Mouse (Mus musculus) forebrain, embryonic 15.5 days (tissue): Measurements from ENCODE around the gene Lonrf3. TPM values are rescaled to one million over a fixed set of nuclear protein-coding genes. Genes with fewer than 3 reads are reported as not detected.

ENCODE experiments used
- ATAC-seq: fragments of 200-750 bp; cut with Nextera tagmentation; replicated peaks from 2 replicates; pipeline ENCODE4 v1.8.0; 2017; ENCODE audit warnings: mild to moderate bottlenecking, moderate TSS enrichment, moderate library complexity
- H3K27ac ChIP-seq: fragments of 300-500 bp; sonication (generic); replicated peaks from 2 replicates; pipeline ENCODE4 v1.5.1; 2015; ENCODE audit warnings: mild to moderate bottlenecking, inconsistent platforms
- H3K27me3 ChIP-seq: fragments of 300-500 bp; sonication (generic); 2 replicates; pipeline ENCODE4 v1.6.1; 2015; ENCODE audit warnings: inconsistent platforms
- H3K36me3 ChIP-seq: fragments of 300-500 bp; sonication (generic); 2 replicates; pipeline ENCODE4 v1.6.1; 2015; ENCODE audit warnings: mild to moderate bottlenecking, inconsistent platforms
- H3K4me1 ChIP-seq: fragments of 300-500 bp; sonication (generic); 2 replicates; pipeline ENCODE4 v1.6.1; 2015; ENCODE audit warnings: inconsistent platforms
- H3K4me2 ChIP-seq: fragments of 300-500 bp; sonication (generic); replicated peaks from 2 replicates; pipeline ENCODE4 v1.6.1; 2015; ENCODE audit warnings: mild to moderate bottlenecking, inconsistent platforms
- H3K4me3 ChIP-seq: fragments of 300-500 bp; sonication (generic); 2 replicates; pipeline ENCODE4 v1.5.1; 2015; ENCODE audit warnings: mild to moderate bottlenecking, inconsistent platforms
- H3K9ac ChIP-seq: fragments of 300-500 bp; sonication (generic); replicated peaks from 2 replicates; pipeline ENCODE4 v1.6.1; 2015; ENCODE audit warnings: mild to moderate bottlenecking, inconsistent platforms
- H3K9me3 ChIP-seq: fragments of 300-500 bp; sonication (generic); 2 replicates; pipeline ENCODE4 v1.6.1; 2016; ENCODE audit warnings: inconsistent platforms
- WGBS: fragments of 180-500 bp; shearing (Covaris S2); methylation state at CpG from one replicate; pipeline ENCODE4 v1.1.7; 2015; ENCODE audit warnings: mixed read lengths; 5-methylcytosine and 5-hydroxymethylcytosine counted together
- polyA plus RNA-seq: library from polyadenylated mRNA; unstranded; fragments of >200 nt; fragmentation: Nextera tagmentation; extraction: Ambion mirVana; gene quantifications from 2 replicates; pipeline ENCODE4 v1.2.1, GENCODE M21; 2015

Gene Lonrf3
- polyA plus RNA-seq, result 0.92 and 1.4 TPM in 2 replicates

GRCm38 (mm10) chrX:36328271-36329039, at the start of gene Lonrf3:
TSS of gene Lonrf3 (plus strand) at chrX:36328353.
- H3K4me2 ChIP-seq, result peak within 1 kb of the TSS; percentile 88
- WGBS, result 16% methylated on average over 68 of the region's 68 CpGs
- H3K9me3 ChIP-seq, result no peaks in the 10 kb centered on the region
- H3K4me1 ChIP-seq, result peaks cover 9% of the 10 kb centered on the region
- ATAC-seq, result peak; percentile 83
- H3K27me3 ChIP-seq, result no peaks in the 10 kb centered on the region
- peak within 1 kb of the TSS; percentile 49 for H3K4me3 ChIP-seq
- H3K9ac ChIP-seq, result peak within 1 kb of the TSS; percentile 29
- no peak within 1 kb of the TSS for H3K27ac ChIP-seq
- H3K36me3 ChIP-seq, result no peaks in the 10 kb centered on the region

- Histone ChIP-seq H3K4me3 (no peak overlapping the region), H3K36me3 (no peaks in the 10 kb centered on the region), H3K27ac (no peak overlapping the region), H3K9me3 (no peaks in the 10 kb centered on the region), H3K4me1 (no peaks in the 10 kb centered on the region), H3K4me2 (no peak overlapping the region), H3K9ac (no peak overlapping the region), H3K27me3 (no peaks in the 10 kb centered on the region)
- no peak for ATAC-seq
- 60% methylated on average over 1 of the region's 1 CpGs for WGBS
Observed at GRCm38 (mm10) chrX:36278750-36279149, 49.4 kb upstream of the Lonrf3 start.

- no peak for ATAC-seq
- Histone ChIP-seq H3K36me3 (no peaks in the 10 kb centered on the region), H3K9ac (no peak overlapping the region), H3K4me2 (no peak overlapping the region), H3K27me3 (no peaks in the 10 kb centered on the region), H3K4me1 (no peaks in the 10 kb centered on the region), H3K4me3 (no peak overlapping the region), H3K27ac (no peak overlapping the region), H3K9me3 (no peaks in the 10 kb centered on the region)
- WGBS, result 83% methylated on average over 3 of the region's 3 CpGs
Observed at GRCm38 (mm10) chrX:36311420-36311819, 16.7 kb upstream of the Lonrf3 start.

- WGBS, result 14% methylated on average over 18 of the region's 20 CpGs
- Histone ChIP-seq H3K4me3 (peak overlapping the region; percentile 49), H3K9ac (no peak overlapping the region), H3K36me3 (no peaks in the 10 kb centered on the region), H3K4me2 (peak overlapping the region; percentile 88), H3K27me3 (no peaks in the 10 kb centered on the region), H3K9me3 (no peaks in the 10 kb centered on the region), H3K27ac (no peak overlapping the region), H3K4me1 (peaks cover 9% of the 10 kb centered on the region)
- peak; percentile 24; the same call in 1 of the 2 replicates for ATAC-seq
Observed at GRCm38 (mm10) chrX:36327491-36328255, 480 bp upstream of the Lonrf3 start.

- peak overlapping the region; percentile 29 for H3K9ac ChIP-seq
- H3K9me3 ChIP-seq, result no peaks in the 10 kb centered on the region
- no peaks in the 10 kb centered on the region for H3K27me3 ChIP-seq
- peak overlapping the region; percentile 49 for H3K4me3 ChIP-seq
- no peak overlapping the region for H3K27ac ChIP-seq
- no peaks in the 10 kb centered on the region for H3K36me3 ChIP-seq
- ATAC-seq, result peak; percentile 35
- peak overlapping the region; percentile 88 for H3K4me2 ChIP-seq
- 24% methylated on average over 40 of the region's 66 CpGs for whole genome bisulfite sequencing
- peaks cover 9% of the 10 kb centered on the region for H3K4me1 ChIP-seq
Observed at GRCm38 (mm10) chrX:36329040-36329649, 992 bp downstream of the Lonrf3 start.

- Histone ChIP-seq H3K27ac (no peak overlapping the region), H3K4me3 (peak overlapping the region; percentile 49), H3K9me3 (no peaks in the 10 kb centered on the region), H3K36me3 (no peaks in the 10 kb centered on the region), H3K4me2 (peak overlapping the region; percentile 88), H3K27me3 (no peaks in the 10 kb centered on the region), H3K9ac (0 out of 2 replicates have a peak overlapping the region, but pooled peaks have one; percentile 19), H3K4me1 (peaks cover 9% of the 10 kb centered on the region)
- 26% methylated on average over 40 of the region's 44 CpGs for WGBS
- ATAC-seq, result peak; percentile 36
Observed at GRCm38 (mm10) chrX:36329849-36330411, 1.8 kb downstream of the Lonrf3 start.

- Histone ChIP-seq H3K4me3 (no peak overlapping the region), H3K4me1 (no peaks in the 10 kb centered on the region), H3K4me2 (no peak overlapping the region), H3K9ac (no peak overlapping the region), H3K36me3 (no peaks in the 10 kb centered on the region), H3K27me3 (no peaks in the 10 kb centered on the region), H3K27ac (no peak overlapping the region), H3K9me3 (no peaks in the 10 kb centered on the region)
- 53% methylated on average over 3 of the region's 3 CpGs for WGBS
- ATAC-seq, result no peak
Observed at GRCm38 (mm10) chrX:36352446-36352845, 24.3 kb downstream of the Lonrf3 start.

- H3K27me3 ChIP-seq, result no peaks in the 10 kb centered on the region
- H3K36me3 ChIP-seq, result no peaks in the 10 kb centered on the region
- H3K27ac ChIP-seq, result no peak overlapping the region
- no peaks in the 10 kb centered on the region; the same call in 1 of the 2 replicates for H3K4me1 ChIP-seq
- no peak overlapping the region for H3K4me3 ChIP-seq
- H3K9me3 ChIP-seq, result no peaks in the 10 kb centered on the region
- no peak overlapping the region for H3K9ac ChIP-seq
- no peak for ATAC-seq
- H3K4me2 ChIP-seq, result no peak overlapping the region
Observed at GRCm38 (mm10) chrX:36385340-36385739, 57.2 kb downstream of the Lonrf3 start.

GRCm38 (mm10) chrX:36389971-36390370, 61.8 kb downstream of the Lonrf3 start:
- H3K27ac ChIP-seq, result no peak overlapping the region
- 48% methylated on average over 3 of the region's 3 CpGs for WGBS
- ATAC-seq, result peak; percentile 71
- no peak overlapping the region for H3K4me2 ChIP-seq
- H3K9me3 ChIP-seq, result no peaks in the 10 kb centered on the region
- no peak overlapping the region for H3K9ac ChIP-seq
- H3K4me1 ChIP-seq, result no peaks in the 10 kb centered on the region; the same call in 1 of the 2 replicates
- no peaks in the 10 kb centered on the region for H3K27me3 ChIP-seq
- H3K4me3 ChIP-seq, result no peak overlapping the region
- H3K36me3 ChIP-seq, result no peaks in the 10 kb centered on the region

- 68% methylated on average over 2 of the region's 2 CpGs for whole genome bisulfite sequencing
- Histone ChIP-seq H3K9ac (no peak overlapping the region), H3K36me3 (no peaks in the 10 kb centered on the region), H3K9me3 (no peaks in the 10 kb centered on the region), H3K4me3 (no peak overlapping the region), H3K27ac (no peak overlapping the region), H3K27me3 (no peaks in the 10 kb centered on the region), H3K4me2 (no peak overlapping the region), H3K4me1 (no peaks in the 10 kb centered on the region; the same call in 1 of the 2 replicates)
- ATAC-seq, result no peak
Observed at GRCm38 (mm10) chrX:36390503-36390902, 62.4 kb downstream of the Lonrf3 start.

- WGBS, result 52% methylated on average over 6 of the region's 6 CpGs
- ATAC-seq, result 0 out of 2 replicates have a peak, but pooled peaks have one; percentile 55
- H3K4me2 ChIP-seq, result no peak overlapping the region
Observed at GRCm38 (mm10) chrX:36392672-36393071, 64.5 kb downstream of the Lonrf3 start.

More at GRCm38 (mm10) chrX:36392672-36393071, 64.5 kb downstream of the Lonrf3 start:
- no peaks in the 10 kb centered on the region for H3K9me3 ChIP-seq
- H3K27me3 ChIP-seq, result no peaks in the 10 kb centered on the region
- no peaks in the 10 kb centered on the region for H3K36me3 ChIP-seq
- no peak overlapping the region for H3K9ac ChIP-seq
- H3K4me1 ChIP-seq, result no peaks in the 10 kb centered on the region; the same call in 1 of the 2 replicates
- H3K4me3 ChIP-seq, result no peak overlapping the region
- H3K27ac ChIP-seq, result no peak overlapping the region
